Mouse (Mus musculus): ENCODE measurements at regions not wholly inside any gene's neighbourhood (a gene's known extent, or its start where the extent isn't known, plus 50 kb on each side); places are given as distances from the start of the nearest gene placed in this dataset.

- DNase-seq = no peak
- H3K4me3 ChIP-seq (ENCODE audit: low read depth, low read length) = no peak overlapping the region
- H3K9ac ChIP-seq (replicated peaks) = no peak overlapping the region
- no peak overlapping the region for H3K27ac ChIP-seq (ENCODE audit: low read depth)
- H3K4me1 ChIP-seq (ENCODE audit: insufficient read depth) = no peaks in the 10 kb centered on the region
- TF ChIP-seq EP300 (IDR thresholded peaks at IDR 0.05; ENCODE audit: low read depth) = no peak
- peak; percentile 30 for TF ChIP-seq CTCF (IDR thresholded peaks at IDR 0.05; ENCODE audit: low read depth)
- WGBS (ENCODE audit: insufficient replicate concordance) = 39% methylated on average over 1 of the region's 1 CpGs
- H3K4me2 ChIP-seq (ENCODE audit: low read depth, low read length) = no peak overlapping the region
- no peaks in the 10 kb centered on the region for H3K27me3 ChIP-seq (ENCODE audit: insufficient read depth, low read length)
- no peak for ATAC-seq
- H3K36me3 ChIP-seq (replicated peaks; ENCODE audit: insufficient read depth, low read length) = no peaks in the 10 kb centered on the region
- no peaks in the 10 kb centered on the region for H3K9me3 ChIP-seq (ENCODE audit: low read length)
These were observed 162.8 kb upstream of the Slc24a5 start for GRCm38 (mm10) chr2:124905076-124905475.

- ATAC-seq = no peak
- whole genome bisulfite sequencing (ENCODE audit: insufficient replicate concordance) = 70% methylated on average over 7 of the region's 7 CpGs
- no peak overlapping the region for H3K27ac ChIP-seq (ENCODE audit: low read depth)
These were observed 148.8 kb upstream of the Slc24a5 start for GRCm38 (mm10) chr2:124918986-124919761.

GRCm38 (mm10) chr2:124919762-124920255 is 148.1 kb upstream of the Slc24a5 start:
- H3K9me3 ChIP-seq (ENCODE audit: low read length) = no peaks in the 10 kb centered on the region
- no peak overlapping the region for H3K9ac ChIP-seq (replicated peaks)
- 61% methylated on average over 1 of the region's 1 CpGs for WGBS (ENCODE audit: insufficient replicate concordance)
- H3K27ac ChIP-seq (ENCODE audit: low read depth) = no peak overlapping the region
- no peaks in the 10 kb centered on the region for H3K27me3 ChIP-seq (ENCODE audit: insufficient read depth, low read length)
- TF ChIP-seq EP300 (IDR thresholded peaks at IDR 0.05; ENCODE audit: low read depth) = no peak
- no peak for TF ChIP-seq CTCF (IDR thresholded peaks at IDR 0.05; ENCODE audit: low read depth)
- no peaks in the 10 kb centered on the region for H3K4me1 ChIP-seq (ENCODE audit: insufficient read depth)
- ATAC-seq = no peak
- no peak for DNase-seq
- H3K4me2 ChIP-seq (ENCODE audit: low read depth, low read length) = no peak overlapping the region
- H3K4me3 ChIP-seq (ENCODE audit: low read depth, low read length) = no peak overlapping the region
- no peaks in the 10 kb centered on the region for H3K36me3 ChIP-seq (replicated peaks; ENCODE audit: insufficient read depth, low read length)

More at GRCm38 (mm10) chr2:124918986-124919761, 148.8 kb upstream of the Slc24a5 start:
- Histone ChIP-seq H3K4me2 (ENCODE audit: low read depth, low read length) (no peak overlapping the region), H3K9me3 (ENCODE audit: low read length) (no peaks in the 10 kb centered on the region), H3K4me3 (ENCODE audit: low read depth, low read length) (no peak overlapping the region), H3K9ac (replicated peaks) (no peak overlapping the region), H3K27me3 (ENCODE audit: insufficient read depth, low read length) (no peaks in the 10 kb centered on the region), H3K36me3 (replicated peaks; ENCODE audit: insufficient read depth, low read length) (no peaks in the 10 kb centered on the region), H3K4me1 (ENCODE audit: insufficient read depth) (no peaks in the 10 kb centered on the region)
- no peak for DNase-seq
- TF ChIP-seq EP300 (IDR thresholded peaks at IDR 0.05; ENCODE audit: low read depth) (no peak), CTCF (IDR thresholded peaks at IDR 0.05; ENCODE audit: low read depth) (no peak)

- 37% methylated on average over 2 of the region's 2 CpGs for WGBS (ENCODE audit: insufficient replicate concordance)
- Histone ChIP-seq H3K4me2 (ENCODE audit: low read depth, low read length) (no peak overlapping the region), H3K9ac (replicated peaks) (no peak overlapping the region), H3K36me3 (replicated peaks; ENCODE audit: insufficient read depth, low read length) (no peaks in the 10 kb centered on the region), H3K4me1 (ENCODE audit: insufficient read depth) (no peaks in the 10 kb centered on the region), H3K4me3 (ENCODE audit: low read depth, low read length) (no peak overlapping the region), H3K27me3 (ENCODE audit: insufficient read depth, low read length) (no peaks in the 10 kb centered on the region), H3K9me3 (ENCODE audit: low read length) (no peaks in the 10 kb centered on the region), H3K27ac (ENCODE audit: low read depth) (no peak overlapping the region)
- DNase-seq (no peak), ATAC-seq (no peak)
- TF ChIP-seq EP300 (IDR thresholded peaks at IDR 0.05; ENCODE audit: low read depth) (no peak), CTCF (IDR thresholded peaks at IDR 0.05; ENCODE audit: low read depth) (no peak)
These were observed 147.7 kb upstream of the Slc24a5 start for GRCm38 (mm10) chr2:124920265-124920664.

- no peak overlapping the region for H3K4me2 ChIP-seq (ENCODE audit: low read depth, low read length)
- no peaks in the 10 kb centered on the region for H3K36me3 ChIP-seq (replicated peaks; ENCODE audit: insufficient read depth, low read length)
- ATAC-seq = no peak
- no peaks in the 10 kb centered on the region for H3K9me3 ChIP-seq (ENCODE audit: low read length)
- WGBS (ENCODE audit: insufficient replicate concordance) = 78% methylated on average over 10 of the region's 10 CpGs
- no peaks in the 10 kb centered on the region for H3K4me1 ChIP-seq (ENCODE audit: insufficient read depth)
- H3K9ac ChIP-seq (replicated peaks) = no peak overlapping the region
- H3K27me3 ChIP-seq (ENCODE audit: insufficient read depth, low read length) = no peaks in the 10 kb centered on the region
- H3K27ac ChIP-seq (ENCODE audit: low read depth) = no peak overlapping the region
- TF ChIP-seq CTCF (IDR thresholded peaks at IDR 0.05; ENCODE audit: low read depth) = peak; percentile 68
- TF ChIP-seq EP300 (IDR thresholded peaks at IDR 0.05; ENCODE audit: low read depth) = no peak
- no peak overlapping the region for H3K4me3 ChIP-seq (ENCODE audit: low read depth, low read length)
- DNase-seq = peak; percentile 29
These were observed 139.8 kb upstream of the Slc24a5 start for GRCm38 (mm10) chr2:124927882-124928758.

- ATAC-seq = no peak
- H3K27me3 ChIP-seq (ENCODE audit: insufficient read depth, low read length) = no peaks in the 10 kb centered on the region
- no peak overlapping the region for H3K9ac ChIP-seq (replicated peaks)
- TF ChIP-seq EP300 (IDR thresholded peaks at IDR 0.05; ENCODE audit: low read depth) = no peak
- no peak for TF ChIP-seq CTCF (IDR thresholded peaks at IDR 0.05; ENCODE audit: low read depth)
- H3K4me1 ChIP-seq (ENCODE audit: insufficient read depth) = no peaks in the 10 kb centered on the region
- H3K4me2 ChIP-seq (ENCODE audit: low read depth, low read length) = no peak overlapping the region
- 56% methylated on average over 5 of the region's 5 CpGs for WGBS (ENCODE audit: insufficient replicate concordance)
- no peak overlapping the region for H3K4me3 ChIP-seq (ENCODE audit: low read depth, low read length)
- H3K36me3 ChIP-seq (replicated peaks; ENCODE audit: insufficient read depth, low read length) = no peaks in the 10 kb centered on the region
- no peak overlapping the region for H3K27ac ChIP-seq (ENCODE audit: low read depth)
- H3K9me3 ChIP-seq (ENCODE audit: low read length) = no peaks in the 10 kb centered on the region
- DNase-seq = no peak
These were observed 139.2 kb upstream of the Slc24a5 start for GRCm38 (mm10) chr2:124928759-124929113.
